Mouse (Mus musculus): ENCODE measurements at regions not wholly inside any gene's neighbourhood (a gene's known extent, or its start where the extent isn't known, plus 50 kb on each side); places are given as distances from the start of the nearest gene placed in this dataset.

- ATAC-seq (ENCODE audit: extremely low read depth, insufficient number of reproducible peaks, low FRiP score, poor library complexity, severe bottlenecking) = no peak
These were observed 225.4 kb downstream of the Gm5447 start for GRCm38 (mm10) chr13:31199384-31199783.

GRCm38 (mm10) chr13:31204068-31204467 is 230.1 kb downstream of the Gm5447 start:
- no peak for ATAC-seq (ENCODE audit: extremely low read depth, insufficient number of reproducible peaks, low FRiP score, poor library complexity, severe bottlenecking)

- no peak for ATAC-seq (ENCODE audit: extremely low read depth, insufficient number of reproducible peaks, low FRiP score, poor library complexity, severe bottlenecking)
These were observed 232.4 kb downstream of the Gm5447 start for GRCm38 (mm10) chr13:31206381-31206780.

GRCm38 (mm10) chr13:31207709-31208108 is 233.7 kb downstream of the Gm5447 start:
- ATAC-seq (ENCODE audit: extremely low read depth, insufficient number of reproducible peaks, low FRiP score, poor library complexity, severe bottlenecking) = no peak

GRCm38 (mm10) chr13:31223016-31223415 is 249.0 kb downstream of the Gm5447 start:
- ATAC-seq (ENCODE audit: extremely low read depth, insufficient number of reproducible peaks, low FRiP score, poor library complexity, severe bottlenecking) = no peak

- no peak for ATAC-seq (ENCODE audit: extremely low read depth, insufficient number of reproducible peaks, low FRiP score, poor library complexity, severe bottlenecking)
These were observed 266.5 kb downstream of the Gm5447 start for GRCm38 (mm10) chr13:31240546-31240945.

GRCm38 (mm10) chr13:31248996-31249395 is 275.0 kb downstream of the Gm5447 start:
- ATAC-seq (ENCODE audit: extremely low read depth, insufficient number of reproducible peaks, low FRiP score, poor library complexity, severe bottlenecking) = no peak

- no peak for ATAC-seq (ENCODE audit: extremely low read depth, insufficient number of reproducible peaks, low FRiP score, poor library complexity, severe bottlenecking)
These were observed 275.5 kb downstream of the Gm5447 start for GRCm38 (mm10) chr13:31249525-31249924.

GRCm38 (mm10) chr13:31254016-31254415 is 280.0 kb downstream of the Gm5447 start:
- no peak for ATAC-seq (ENCODE audit: extremely low read depth, insufficient number of reproducible peaks, low FRiP score, poor library complexity, severe bottlenecking)

GRCm38 (mm10) chr13:31254744-31255143 is 280.7 kb downstream of the Gm5447 start:
- no peak for ATAC-seq (ENCODE audit: extremely low read depth, insufficient number of reproducible peaks, low FRiP score, poor library complexity, severe bottlenecking)

- no peak for ATAC-seq (ENCODE audit: extremely low read depth, insufficient number of reproducible peaks, low FRiP score, poor library complexity, severe bottlenecking)
These were observed 281.5 kb downstream of the Gm5447 start for GRCm38 (mm10) chr13:31255506-31255905.

- ATAC-seq (ENCODE audit: extremely low read depth, insufficient number of reproducible peaks, low FRiP score, poor library complexity, severe bottlenecking) = no peak
These were observed 288.1 kb upstream of the Foxq1 start for GRCm38 (mm10) chr13:31267865-31268264.

GRCm38 (mm10) chr13:31276005-31276644 is 279.8 kb upstream of the Foxq1 start:
- ATAC-seq (ENCODE audit: extremely low read depth, insufficient number of reproducible peaks, low FRiP score, poor library complexity, severe bottlenecking) = no peak

- ATAC-seq (ENCODE audit: extremely low read depth, insufficient number of reproducible peaks, low FRiP score, poor library complexity, severe bottlenecking) = no peak
These were observed 265.3 kb upstream of the Foxq1 start for GRCm38 (mm10) chr13:31290630-31291029.

- ATAC-seq (ENCODE audit: extremely low read depth, insufficient number of reproducible peaks, low FRiP score, poor library complexity, severe bottlenecking) = no peak
These were observed 263.1 kb upstream of the Foxq1 start for GRCm38 (mm10) chr13:31292584-31293387.

- no peak for ATAC-seq (ENCODE audit: extremely low read depth, insufficient number of reproducible peaks, low FRiP score, poor library complexity, severe bottlenecking)
These were observed 261.9 kb upstream of the Foxq1 start for GRCm38 (mm10) chr13:31294011-31294410.

GRCm38 (mm10) chr13:31303194-31303593 is 252.7 kb upstream of the Foxq1 start:
- ATAC-seq (ENCODE audit: extremely low read depth, insufficient number of reproducible peaks, low FRiP score, poor library complexity, severe bottlenecking) = no peak

- ATAC-seq (ENCODE audit: extremely low read depth, insufficient number of reproducible peaks, low FRiP score, poor library complexity, severe bottlenecking) = no peak
These were observed 251.6 kb upstream of the Foxq1 start for GRCm38 (mm10) chr13:31304286-31304865.

GRCm38 (mm10) chr13:31309083-31309621 is 246.8 kb upstream of the Foxq1 start:
- no peak for ATAC-seq (ENCODE audit: extremely low read depth, insufficient number of reproducible peaks, low FRiP score, poor library complexity, severe bottlenecking)

- ATAC-seq (ENCODE audit: extremely low read depth, insufficient number of reproducible peaks, low FRiP score, poor library complexity, severe bottlenecking) = no peak
These were observed 243.2 kb upstream of the Foxq1 start for GRCm38 (mm10) chr13:31312772-31313171.
